In genomic region chr14:49265286-49266002, GRCm38 (mm10) we compare ENCODE assay signal across 30 mouse cellular contexts. TPM values are rescaled to one million over a fixed set of nuclear protein-coding genes. Genes with fewer than 3 reads are reported as not detected.
DNase-seq lines count a peak whose midpoint lies in the region; ATAC-seq and TF ChIP-seq lines count a peak whose summit lies in the region.
"Had no signal": no experiment of that assay in that cellular context is flagged by ENCODE, and none has a peak within 500 bp of the region (broad histone marks: within the 10 kb centered on the region; RNA-seq: fewer than 3 reads in every experiment).

No protein-coding gene starts in this region.

- peak; percentile 47; the same call in 1 of the 2 replicates for ATAC-seq in intestine, embryonic 14.5 days (replicated peaks; ENCODE audit: low FRiP score, low TSS enrichment, low read depth)
- ATAC-seq in intestine, embryonic 16.5 days = no peak; the same call in 1 of the 2 replicates
- ATAC-seq in lung, embryonic 15.5 days (ENCODE audit: borderline replicate concordance, extremely low read depth, low FRiP score, low TSS enrichment) = peak; percentile 64
- ATAC-seq in midbrain, embryonic 13.5 days = 0 out of 2 replicates have a peak, but pooled peaks have one; percentile 48
- no peak for ATAC-seq in midbrain, postnatal 0 days (ENCODE audit: low FRiP score)
- ATAC-seq: forebrain, embryonic 13.5 days; forebrain, embryonic 16.5 days; Patski had no signal

- no peak overlapping the region for H3K27ac ChIP-seq in intestine, embryonic 14.5 days (ENCODE audit: low read depth)
- no peak overlapping the region for H3K27ac ChIP-seq in intestine, embryonic 16.5 days (ENCODE audit: low read length)
- no peak overlapping the region for H3K27ac ChIP-seq in lung, embryonic 15.5 days
- H3K27ac ChIP-seq in midbrain, embryonic 13.5 days = no peak overlapping the region
- no peak overlapping the region for H3K27ac ChIP-seq in midbrain, postnatal 0 days (ENCODE audit: low read depth, low read length)
- H3K27ac ChIP-seq: forebrain, embryonic 10.5 days; forebrain, embryonic 13.5 days; heart, embryonic 10.5 days; heart, embryonic 13.5 days; hindbrain, embryonic 14.5 days had no signal

- no peaks in the 10 kb centered on the region for H3K27me3 ChIP-seq in intestine, embryonic 14.5 days (replicated peaks; ENCODE audit: control insufficient read depth, insufficient read depth, low read length)
- no peaks in the 10 kb centered on the region for H3K27me3 ChIP-seq in intestine, embryonic 16.5 days (replicated peaks; ENCODE audit: control insufficient read depth, insufficient read depth, low read length)
- no peaks in the 10 kb centered on the region for H3K27me3 ChIP-seq in lung, embryonic 15.5 days
- H3K27me3 ChIP-seq in midbrain, embryonic 13.5 days = no peaks in the 10 kb centered on the region
- H3K27me3 ChIP-seq in midbrain, postnatal 0 days (ENCODE audit: insufficient read depth, low read length) = no peaks in the 10 kb centered on the region
- H3K27me3 ChIP-seq: CH12.LX; forebrain, embryonic 13.5 days; heart, embryonic 13.5 days; Patski had no signal

- no peaks in the 10 kb centered on the region for H3K36me3 ChIP-seq in intestine, embryonic 14.5 days (ENCODE audit: control insufficient read depth, insufficient read depth, low read length)
- H3K36me3 ChIP-seq in intestine, embryonic 16.5 days (ENCODE audit: control insufficient read depth, insufficient read depth, low read length) = no peaks in the 10 kb centered on the region
- H3K36me3 ChIP-seq in lung, embryonic 15.5 days = no peaks in the 10 kb centered on the region
- H3K36me3 ChIP-seq in midbrain, embryonic 13.5 days = no peaks in the 10 kb centered on the region
- no peaks in the 10 kb centered on the region for H3K36me3 ChIP-seq in midbrain, postnatal 0 days (ENCODE audit: insufficient read depth, low read length)
- H3K36me3 ChIP-seq: forebrain, embryonic 10.5 days; G1E; heart, embryonic 10.5 days; heart, embryonic 13.5 days had no signal

- H3K9ac ChIP-seq in intestine, embryonic 14.5 days (ENCODE audit: low read length) = no peak overlapping the region
- H3K9ac ChIP-seq in intestine, embryonic 16.5 days (ENCODE audit: low read depth, low read length) = no peak overlapping the region
- no peak overlapping the region for H3K9ac ChIP-seq in lung, embryonic 15.5 days
- no peak overlapping the region for H3K9ac ChIP-seq in midbrain, embryonic 13.5 days (replicated peaks)
- H3K9ac ChIP-seq in midbrain, postnatal 0 days (replicated peaks; ENCODE audit: low read length, poor library complexity, severe bottlenecking) = no peak overlapping the region
- H3K9ac ChIP-seq: forebrain, embryonic 13.5 days; heart, embryonic 13.5 days; hindbrain, embryonic 14.5 days had no signal

- H3K9me3 ChIP-seq in intestine, embryonic 14.5 days (ENCODE audit: control insufficient read depth, low read length) = no peaks in the 10 kb centered on the region
- no peaks in the 10 kb centered on the region for H3K9me3 ChIP-seq in intestine, embryonic 16.5 days (ENCODE audit: control insufficient read depth, low read length)
- no peaks in the 10 kb centered on the region for H3K9me3 ChIP-seq in lung, embryonic 15.5 days
- H3K9me3 ChIP-seq in midbrain, embryonic 13.5 days = no peaks in the 10 kb centered on the region
- H3K9me3 ChIP-seq in midbrain, postnatal 0 days (ENCODE audit: low read length) = no peaks in the 10 kb centered on the region
- H3K9me3 ChIP-seq: forebrain, embryonic 10.5 days; G1E; heart, embryonic 10.5 days; heart, embryonic 13.5 days had no signal

- DNase-seq in intestine, embryonic 14.5 days (ENCODE audit: low spot score) = no peak
- DNase-seq in lung, adult 18-20 months = no peak
- no peak for DNase-seq in midbrain, postnatal 0 days (ENCODE audit: low spot score)
- DNase-seq in gastrocnemius, postnatal 14 days = no peak
- DNase-seq: adrenal gland, postnatal 10 days; adrenal gland, postnatal 36 days; B cell, adult 2 months; cerebellum, adult 18-20 months; cerebellum, adult 9-10 months; cerebellum, postnatal 14 days; gastrocnemius, postnatal 10 days; heart, adult 18-20 months; heart, postnatal 14 days; heart, postnatal 4 days had no signal

- intact Hi-C loops in gastrocnemius, postnatal 14 days (cut with DNase I; ENCODE audit: low total_unique reads) = no loop called here

- H3K4me1 ChIP-seq in intestine, embryonic 14.5 days (replicated peaks; ENCODE audit: control insufficient read depth, insufficient read depth, low read length) = no peaks in the 10 kb centered on the region
- no peaks in the 10 kb centered on the region for H3K4me1 ChIP-seq in intestine, embryonic 16.5 days (ENCODE audit: control insufficient read depth, insufficient read depth, low read length)
- H3K4me1 ChIP-seq in lung, embryonic 15.5 days = no peaks in the 10 kb centered on the region
- no peaks in the 10 kb centered on the region for H3K4me1 ChIP-seq in midbrain, embryonic 13.5 days (replicated peaks)
- no peaks in the 10 kb centered on the region for H3K4me1 ChIP-seq in midbrain, postnatal 0 days (ENCODE audit: insufficient read depth, low read length)
- H3K4me1 ChIP-seq: forebrain, embryonic 10.5 days; forebrain, embryonic 13.5 days; heart, embryonic 10.5 days; heart, embryonic 13.5 days had no signal

- no peak overlapping the region for H3K4me3 ChIP-seq in intestine, embryonic 14.5 days (ENCODE audit: low read depth, low read length)
- H3K4me3 ChIP-seq in intestine, embryonic 16.5 days (ENCODE audit: low read length) = no peak overlapping the region
- H3K4me3 ChIP-seq in lung, embryonic 15.5 days = no peak overlapping the region
- H3K4me3 ChIP-seq in midbrain, embryonic 13.5 days (replicated peaks) = no peak overlapping the region
- H3K4me3 ChIP-seq in midbrain, postnatal 0 days (ENCODE audit: low read depth, low read length) = no peak overlapping the region
- H3K4me3 ChIP-seq: forebrain, embryonic 10.5 days; forebrain, embryonic 13.5 days; heart, embryonic 10.5 days; heart, embryonic 13.5 days had no signal

- no peak overlapping the region for H3K4me2 ChIP-seq in intestine, embryonic 14.5 days (ENCODE audit: low read length)
- no peak overlapping the region for H3K4me2 ChIP-seq in intestine, embryonic 16.5 days (ENCODE audit: low read depth, low read length)
- H3K4me2 ChIP-seq in lung, embryonic 15.5 days = no peak overlapping the region
- H3K4me2 ChIP-seq in midbrain, embryonic 13.5 days (replicated peaks) = no peak overlapping the region
- H3K4me2 ChIP-seq in midbrain, postnatal 0 days (ENCODE audit: low read depth, low read length, poor library complexity, severe bottlenecking) = no peak overlapping the region
- H3K4me2 ChIP-seq: forebrain, embryonic 13.5 days; heart, embryonic 13.5 days; hindbrain, embryonic 14.5 days had no signal

- no peak for TF ChIP-seq CTCF in midbrain, postnatal 0 days (IDR thresholded peaks at IDR 0.05)

- 83% methylated on average over 5 of the region's 5 CpGs for WGBS in intestine, embryonic 14.5 days
- WGBS in intestine, embryonic 16.5 days = 75% methylated on average over 5 of the region's 5 CpGs
- 60% methylated on average over 5 of the region's 5 CpGs for WGBS in lung, embryonic 15.5 days
- 89% methylated on average over 5 of the region's 5 CpGs for WGBS in midbrain, embryonic 13.5 days
- 83% methylated on average over 5 of the region's 5 CpGs for WGBS in midbrain, postnatal 0 days

RNA-seq across cellular contexts. Expression of gene ccdc198, which starts 20.2 kb away (rescaled TPM):
- 46.5 and 48.4 TPM in 2 replicates for polyA plus RNA-seq in intestine, embryonic 14.5 days (2014; fragmentation: Nextera tagmentation; extraction: Ambion mirVana)
- polyA plus RNA-seq in intestine, embryonic 16.5 days (2015; fragmentation: Nextera tagmentation; extraction: Ambion mirVana) = 141 and 177 TPM in 2 replicates
- polyA plus RNA-seq in lung, embryonic 15.5 days (2015; fragmentation: Nextera tagmentation; extraction: Ambion mirVana) = 8.9 and 9.0 TPM in 2 replicates
- 0.26 and 0.27 TPM in 2 replicates for polyA plus RNA-seq in midbrain, embryonic 13.5 days (2015; fragmentation: Nextera tagmentation; extraction: Ambion mirVana)
- total RNA-seq in midbrain, postnatal 0 days (2014; rRNA removed) = not detected in 2 replicates
- 0.13 TPM in 1 of 2 replicates, not detected in the other for polyA plus RNA-seq in midbrain, postnatal 0 days (2015; fragmentation: Nextera tagmentation; extraction: Ambion mirVana)
- total RNA-seq in gastrocnemius, postnatal 14 days (2021) = not detected
- total RNA-seq: adrenal gland, adult 18-20 months; adrenal gland, postnatal 36 days; CH12.LX; gastrocnemius, adult 18-20 months; gastrocnemius, postnatal 10 days; gastrocnemius, postnatal 4 days; heart, adult 18-20 months; heart, postnatal 14 days; heart, postnatal 4 days had no signal
- polyA plus RNA-seq: embryonic facial prominence, embryonic 14.5 days; G1E had no signal

Comparison
In these comparisons a context has a peak if more than half of its experiments do, and no peak if none do; other contexts are left out.
1. ATAC-seq: peak in intestine, embryonic 14.5 days (single experiment), lung, embryonic 15.5 days (single experiment) and midbrain, embryonic 13.5 days (single experiment); none in intestine, embryonic 16.5 days (single experiment) and midbrain, postnatal 0 days (single experiment).